Comparison of ENCODE assay signal across 11 mouse cellular contexts in the genomic region with DNA sequence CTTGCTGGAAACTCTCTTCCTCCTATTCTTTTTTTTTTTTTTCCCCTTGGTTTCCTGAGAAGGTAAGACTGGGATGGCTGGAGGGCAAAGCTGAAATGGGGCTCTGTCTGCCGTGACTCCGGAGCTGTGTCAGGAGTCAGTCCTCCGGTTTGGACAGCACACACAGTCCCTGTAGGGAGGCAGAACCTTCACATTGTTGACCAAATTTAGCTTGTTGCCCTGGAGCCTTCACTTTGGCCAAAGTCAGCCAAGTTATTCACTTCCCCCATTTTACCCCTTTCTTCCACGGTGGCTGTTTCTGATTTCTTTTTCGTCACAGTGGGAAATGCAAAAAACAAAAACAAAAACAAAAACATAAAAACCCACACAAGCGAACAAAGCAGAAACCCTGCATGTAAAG. TPM values are rescaled to one million over a fixed set of nuclear protein-coding genes. Genes with fewer than 3 reads are reported as not detected.
DNase-seq lines count a peak whose midpoint lies in the region; ATAC-seq and TF ChIP-seq lines count a peak whose summit lies in the region.
"Had no signal": no experiment of that assay in that cellular context is flagged by ENCODE, and none has a peak within 500 bp of the region (broad histone marks: within the 10 kb centered on the region; RNA-seq: fewer than 3 reads in every experiment).

No protein-coding gene starts in this region.

- DNase-seq in heart, adult 2 months, result no peak
- DNase-seq in heart, adult 9 months (ENCODE audit: low spot score in 2 of 2), result no peak
- DNase-seq in midbrain, embryonic 10.5 days (ENCODE audit: low spot score), result no peak
- no peak for DNase-seq in spleen, postnatal 10 days (ENCODE audit: low spot score in 2 of 2)
- no peak for DNase-seq in spleen, postnatal 14 days (ENCODE audit: low spot score in 2 of 2)
- DNase-seq: layer of hippocampus, postnatal 36 days had no signal

- ATAC-seq in midbrain, embryonic 15.5 days (replicated peaks), result no peak
- ATAC-seq in hindbrain, embryonic 13.5 days (ENCODE audit: low FRiP score), result no peak
- no peak for ATAC-seq in stomach, embryonic 15.5 days (ENCODE audit: insufficient read depth, low FRiP score, low read depth)

- no peaks in the 10 kb centered on the region for H3K27me3 ChIP-seq in heart, adult 2 months (ENCODE audit: control insufficient read depth, insufficient read depth, low read length)
- H3K27me3 ChIP-seq in midbrain, embryonic 15.5 days (replicated peaks), result 0 out of 2 replicates have a peak, but pooled peaks cover 2% of the 10 kb centered on the region
- H3K27me3 ChIP-seq in midbrain, embryonic 10.5 days (ENCODE audit: low read depth, poor library complexity, severe bottlenecking), result peaks cover 24% of the 10 kb centered on the region
- peaks cover 6% of the 10 kb centered on the region; the same call in 1 of the 2 replicates for H3K27me3 ChIP-seq in hindbrain, embryonic 13.5 days
- H3K27me3 ChIP-seq in stomach, embryonic 15.5 days (replicated peaks), result no peaks in the 10 kb centered on the region
- H3K27me3 ChIP-seq: limb, embryonic 15.5 days had no signal

- no peak overlapping the region for H3K4me2 ChIP-seq in midbrain, embryonic 15.5 days
- H3K4me2 ChIP-seq in hindbrain, embryonic 13.5 days, result peak overlapping the region; percentile 56
- H3K4me2 ChIP-seq in stomach, embryonic 15.5 days, result no peak overlapping the region
- H3K4me2 ChIP-seq: limb, embryonic 15.5 days; lung, embryonic 14.5 days had no signal

- intact Hi-C loops in heart, adult 2 months (cut with DNase I), result loop anchor here (2.0 kb wide), 1 partner anchor 17 kb away; no protein-coding TSS in a partner anchor

- H3K9me3 ChIP-seq in midbrain, embryonic 15.5 days, result no peaks in the 10 kb centered on the region
- no peaks in the 10 kb centered on the region for H3K9me3 ChIP-seq in midbrain, embryonic 10.5 days (replicated peaks)
- H3K9me3 ChIP-seq in hindbrain, embryonic 13.5 days, result no peaks in the 10 kb centered on the region
- no peaks in the 10 kb centered on the region for H3K9me3 ChIP-seq in stomach, embryonic 15.5 days
- H3K9me3 ChIP-seq: limb, embryonic 15.5 days had no signal

- H3K79me2 ChIP-seq in heart, adult 2 months (replicated peaks; ENCODE audit: control insufficient read depth, insufficient read depth, low read length), result no peaks in the 10 kb centered on the region

- H3K4me1 ChIP-seq in heart, adult 2 months (ENCODE audit: control insufficient read depth, insufficient read depth, low read length), result peaks cover 14% of the 10 kb centered on the region
- H3K4me1 ChIP-seq in midbrain, embryonic 15.5 days, result peaks cover 25% of the 10 kb centered on the region
- peaks cover 25% of the 10 kb centered on the region for H3K4me1 ChIP-seq in midbrain, embryonic 10.5 days
- H3K4me1 ChIP-seq in hindbrain, embryonic 13.5 days (replicated peaks), result peaks cover 30% of the 10 kb centered on the region
- peaks cover 35% of the 10 kb centered on the region for H3K4me1 ChIP-seq in stomach, embryonic 15.5 days

- no peak overlapping the region for H3K9ac ChIP-seq in heart, adult 2 months (ENCODE audit: low read depth, low read length)
- H3K9ac ChIP-seq in midbrain, embryonic 15.5 days, result no peak overlapping the region
- 0 out of 2 replicates have a peak overlapping the region, but pooled peaks have one; percentile 7 for H3K9ac ChIP-seq in hindbrain, embryonic 13.5 days
- H3K9ac ChIP-seq in stomach, embryonic 15.5 days, result no peak overlapping the region
- H3K9ac ChIP-seq: limb, embryonic 15.5 days; lung, embryonic 14.5 days had no signal

- H3K27ac ChIP-seq in heart, adult 2 months, result peak overlapping the region; percentile 57
- peak overlapping the region; percentile 69; the same call in 1 of the 2 replicates for H3K27ac ChIP-seq in midbrain, embryonic 15.5 days
- no peak overlapping the region for H3K27ac ChIP-seq in midbrain, embryonic 10.5 days (replicated peaks)
- H3K27ac ChIP-seq in hindbrain, embryonic 13.5 days, result peak overlapping the region; percentile 83
- peak overlapping the region; percentile 57; the same call in 1 of the 2 replicates for H3K27ac ChIP-seq in stomach, embryonic 15.5 days
- H3K27ac ChIP-seq: limb, embryonic 15.5 days had no signal

- no peak overlapping the region for H3K4me3 ChIP-seq in heart, adult 2 months
- no peak overlapping the region for H3K4me3 ChIP-seq in midbrain, embryonic 15.5 days
- no peak overlapping the region for H3K4me3 ChIP-seq in midbrain, embryonic 10.5 days
- H3K4me3 ChIP-seq in hindbrain, embryonic 13.5 days, result no peak overlapping the region
- no peak overlapping the region for H3K4me3 ChIP-seq in stomach, embryonic 15.5 days (replicated peaks)
- H3K4me3 ChIP-seq: limb, embryonic 15.5 days had no signal

- TF ChIP-seq CTCF in heart, adult 2 months (IDR thresholded peaks at IDR 0.05), result no peak

- no peak for TF ChIP-seq POLR2A in heart, adult 2 months (IDR thresholded peaks at IDR 0.05; ENCODE audit: insufficient read depth, low read depth, low read length)

- WGBS in heart, adult 2 months, result 37% methylated on average over 6 of the region's 6 CpGs
- WGBS in midbrain, embryonic 15.5 days, result 51% methylated on average over 6 of the region's 6 CpGs
- WGBS in midbrain, embryonic 10.5 days, result 72% methylated on average over 6 of the region's 6 CpGs
- 21% methylated on average over 6 of the region's 6 CpGs for WGBS in hindbrain, embryonic 13.5 days
- WGBS in stomach, embryonic 15.5 days, result 65% methylated on average over 6 of the region's 6 CpGs

- H3K36me3 ChIP-seq in heart, adult 2 months (ENCODE audit: control insufficient read depth, insufficient read depth, low read length), result no peaks in the 10 kb centered on the region
- no peaks in the 10 kb centered on the region for H3K36me3 ChIP-seq in midbrain, embryonic 15.5 days (replicated peaks)
- no peaks in the 10 kb centered on the region for H3K36me3 ChIP-seq in midbrain, embryonic 10.5 days
- no peaks in the 10 kb centered on the region for H3K36me3 ChIP-seq in hindbrain, embryonic 13.5 days
- H3K36me3 ChIP-seq in stomach, embryonic 15.5 days, result no peaks in the 10 kb centered on the region
- H3K36me3 ChIP-seq: limb, embryonic 15.5 days had no signal

- no peak for TF ChIP-seq EP300 in heart, adult 2 months (IDR thresholded peaks at IDR 0.05; ENCODE audit: insufficient read depth, low read depth, low read length)

RNA-seq across cellular contexts. Expression of gene Itpkb, which starts 18.0 kb away (rescaled TPM):
- 10 to 100 TPM; 50.0 to 50.7 TPM for total RNA-seq in heart, adult 2 months (2021)
- 21.5 and 29.9 TPM in 2 replicates for polyA plus RNA-seq in heart, adult 2 months (2012; rRNA removed)
- polyA plus RNA-seq in midbrain, embryonic 15.5 days (2015; fragmentation: Nextera tagmentation; extraction: Ambion mirVana), result 2.5 and 3.0 TPM in 2 replicates
- polyA plus RNA-seq in midbrain, embryonic 10.5 days (2016; fragmentation: Nextera tagmentation; extraction: Ambion mirVana), result 2.2 and 2.8 TPM in 2 replicates
- polyA plus RNA-seq in hindbrain, embryonic 13.5 days (2015; fragmentation: Nextera tagmentation; extraction: Ambion mirVana), result 2.6 and 3.4 TPM in 2 replicates
- 8.9 and 9.4 TPM in 2 replicates for polyA plus RNA-seq in stomach, embryonic 15.5 days (2015; fragmentation: Nextera tagmentation; extraction: Ambion mirVana)

RNA-seq across cellular contexts. Expression of gene Psen2, which starts 49.0 kb away (rescaled TPM):
- 10 to 100 TPM; 11.6 to 13.1 TPM for total RNA-seq in heart, adult 2 months (2021)
- polyA plus RNA-seq in heart, adult 2 months (2012; rRNA removed), result 30.5 and 35.8 TPM in 2 replicates
- 15.4 and 15.8 TPM in 2 replicates for polyA plus RNA-seq in midbrain, embryonic 15.5 days (2015; fragmentation: Nextera tagmentation; extraction: Ambion mirVana)
- 6.2 and 6.5 TPM in 2 replicates for polyA plus RNA-seq in midbrain, embryonic 10.5 days (2016; fragmentation: Nextera tagmentation; extraction: Ambion mirVana)
- polyA plus RNA-seq in hindbrain, embryonic 13.5 days (2015; fragmentation: Nextera tagmentation; extraction: Ambion mirVana), result 11.5 and 12.3 TPM in 2 replicates
- 19.2 and 20.3 TPM in 2 replicates for polyA plus RNA-seq in stomach, embryonic 15.5 days (2015; fragmentation: Nextera tagmentation; extraction: Ambion mirVana)
